Mouse (Mus musculus) hindbrain, postnatal 0 days (tissue): ENCODE results near the gene Cacybp. TPM values are rescaled to one million over a fixed set of nuclear protein-coding genes. Genes with fewer than 3 reads are reported as not detected.

Experiments used
- ATAC-seq: fragments of 200-750 bp; cut with Nextera tagmentation; 2 replicates; pipeline ENCODE4 v1.8.0; 2017; ENCODE audit warnings: mild to moderate bottlenecking, moderate TSS enrichment, moderate library complexity
- DNase-seq: peaks from one replicate; pipeline ENCODE4 v3.0.0-alpha.2; 2015; ENCODE audit warnings: low spot score
- H3K27ac ChIP-seq: fragments of 300-500 bp; sonication (generic); 2 replicates; pipeline ENCODE4 v1.5.1; 2014; ENCODE audit warnings: mild to moderate bottlenecking
- H3K27me3 ChIP-seq: fragments of 300-500 bp; sonication (generic); 2 replicates; pipeline ENCODE4 v1.6.1; 2014; ENCODE audit warnings: low read length, mixed read lengths; ENCODE audit not compliant: insufficient read depth
- H3K36me3 ChIP-seq: fragments of 300-500 bp; sonication (generic); 2 replicates; pipeline ENCODE4 v1.6.1; 2014; ENCODE audit warnings: low read length, mixed read lengths; ENCODE audit not compliant: insufficient read depth
- H3K4me1 ChIP-seq: fragments of 300-500 bp; sonication (generic); 2 replicates; pipeline ENCODE4 v1.6.1; 2014; ENCODE audit warnings: antibody characterized with exemption, low read length, mixed read lengths; ENCODE audit not compliant: insufficient read depth
- H3K4me2 ChIP-seq: fragments of 300-500 bp; sonication (generic); 2 replicates; pipeline ENCODE4 v1.6.1; 2014; ENCODE audit warnings: low read depth, mild to moderate bottlenecking, low read length, moderate library complexity, mixed read lengths
- H3K4me3 ChIP-seq: fragments of 300-500 bp; sonication (generic); 2 replicates; pipeline ENCODE4 v1.5.1; 2014; ENCODE audit warnings: low read length
- H3K9ac ChIP-seq: fragments of 300-500 bp; sonication (generic); replicated peaks from 2 replicates; pipeline ENCODE4 v1.6.1; 2014; ENCODE audit warnings: mild to moderate bottlenecking, low read length, moderate library complexity, mixed read lengths
- H3K9me3 ChIP-seq: fragments of 300-500 bp; sonication (generic); 2 replicates; pipeline ENCODE4 v1.6.1; 2016; ENCODE audit warnings: low read length, mixed read lengths
- CTCF ChIP-seq: IDR thresholded peaks from 2 replicates; pipeline ENCODE4 v1.5.1; 2016; ENCODE audit warnings: antibody characterized with exemption, control low read depth, low read depth
- WGBS: fragments of 180-500 bp; shearing (Covaris S2); extraction: QIAGEN DNeasy Blood & Tissue Kit; methylation state at CpG from one replicate; pipeline ENCODE4 v1.1.7; 2014; 5-methylcytosine and 5-hydroxymethylcytosine counted together
- polyA plus RNA-seq: library from polyadenylated mRNA; unstranded; fragments of >200 nt; fragmentation: Nextera tagmentation; extraction: Ambion mirVana; gene quantifications from 2 replicates; pipeline ENCODE4 v1.2.1, GENCODE M21; 2015
- total RNA-seq: library from RNA; depleted of rRNA; stranded (reverse); fragments of >200 nt; gene quantifications from 2 replicates; pipeline ENCODE4 v1.2.3, GENCODE M21; 2014

Gene Cacybp
- total and polyA plus RNA-seq, 2 experiments from 2014 or later = 49.5 to 317 TPM

- no peak for TF ChIP-seq CTCF
- no peak for ATAC-seq
- H3K4me2 ChIP-seq = no peak overlapping the region
- H3K9ac ChIP-seq = no peak overlapping the region
- H3K36me3 ChIP-seq = peaks cover 7% of the 10 kb centered on the region; the same call in 1 of the 2 replicates
- no peak overlapping the region for H3K4me3 ChIP-seq
- WGBS = 79% methylated on average over 2 of the region's 2 CpGs
- H3K27ac ChIP-seq = no peak overlapping the region
- H3K27me3 ChIP-seq = no peaks in the 10 kb centered on the region
- H3K4me1 ChIP-seq = no peaks in the 10 kb centered on the region
- DNase-seq = no peak
- no peaks in the 10 kb centered on the region for H3K9me3 ChIP-seq
Observed at GRCm38 (mm10) chr1:160240091-160240490, 27.4 kb upstream of the Cacybp start.

GRCm38 (mm10) chr1:160238852-160239443 lies 26.3 kb upstream of the Cacybp start:
- TF ChIP-seq CTCF = no peak
- Histone ChIP-seq H3K4me2 (no peak overlapping the region), H3K9me3 (no peaks in the 10 kb centered on the region), H3K27me3 (no peaks in the 10 kb centered on the region), H3K4me3 (no peak overlapping the region), H3K27ac (no peak overlapping the region), H3K36me3 (peaks cover 7% of the 10 kb centered on the region; the same call in 1 of the 2 replicates), H3K4me1 (no peaks in the 10 kb centered on the region), H3K9ac (no peak overlapping the region)
- ATAC-seq = no peak
- no peak for DNase-seq
- WGBS = 84% methylated on average over 1 of the region's 1 CpGs

- no peaks in the 10 kb centered on the region for H3K27me3 ChIP-seq
- no peaks in the 10 kb centered on the region for H3K9me3 ChIP-seq
- H3K9ac ChIP-seq = no peak overlapping the region
- H3K36me3 ChIP-seq = peaks cover 7% of the 10 kb centered on the region; the same call in 1 of the 2 replicates
- no peak for DNase-seq
- no peak overlapping the region for H3K27ac ChIP-seq
- no peak for TF ChIP-seq CTCF
- H3K4me2 ChIP-seq = no peak overlapping the region
- ATAC-seq = no peak
- WGBS = 88% methylated on average over 2 of the region's 2 CpGs
- H3K4me1 ChIP-seq = no peaks in the 10 kb centered on the region
- H3K4me3 ChIP-seq = no peak overlapping the region
Observed at GRCm38 (mm10) chr1:160237981-160238380, 25.3 kb upstream of the Cacybp start.

- Histone ChIP-seq H3K4me2 (no peak overlapping the region), H3K27ac (no peak overlapping the region), H3K4me3 (no peak overlapping the region), H3K9ac (no peak overlapping the region), H3K4me1 (no peaks in the 10 kb centered on the region), H3K27me3 (no peaks in the 10 kb centered on the region), H3K36me3 (peaks cover 7% of the 10 kb centered on the region; the same call in 1 of the 2 replicates), H3K9me3 (no peaks in the 10 kb centered on the region)
- DNase-seq (no peak), ATAC-seq (no peak)
- no peak for TF ChIP-seq CTCF
Observed at GRCm38 (mm10) chr1:160233921-160234320, 21.2 kb upstream of the Cacybp start.

GRCm38 (mm10) chr1:160232113-160232512 lies 19.4 kb upstream of the Cacybp start:
- no peak for TF ChIP-seq CTCF
- Histone ChIP-seq H3K27me3 (no peaks in the 10 kb centered on the region), H3K4me3 (no peak overlapping the region), H3K9ac (no peak overlapping the region), H3K27ac (no peak overlapping the region), H3K4me2 (no peak overlapping the region), H3K9me3 (no peaks in the 10 kb centered on the region), H3K36me3 (peaks cover 5% of the 10 kb centered on the region; the same call in 1 of the 2 replicates), H3K4me1 (no peaks in the 10 kb centered on the region)
- ATAC-seq (no peak), DNase-seq (no peak)
- 67% methylated on average over 3 of the region's 3 CpGs for WGBS

- no peaks in the 10 kb centered on the region for H3K27me3 ChIP-seq
- no peak overlapping the region for H3K4me3 ChIP-seq
- H3K4me1 ChIP-seq = no peaks in the 10 kb centered on the region
- peak; percentile 58 for TF ChIP-seq CTCF
- no peak overlapping the region for H3K4me2 ChIP-seq
- ATAC-seq = no peak
- WGBS = 37% methylated on average over 4 of the region's 4 CpGs
- no peak overlapping the region for H3K9ac ChIP-seq
- peak; percentile 86 for DNase-seq
- no peak overlapping the region for H3K27ac ChIP-seq
- H3K36me3 ChIP-seq = no peaks in the 10 kb centered on the region; the same call in 1 of the 2 replicates
- no peaks in the 10 kb centered on the region for H3K9me3 ChIP-seq
Observed at GRCm38 (mm10) chr1:160231013-160231412, 18.3 kb upstream of the Cacybp start.

GRCm38 (mm10) chr1:160227850-160228249 lies 15.2 kb upstream of the Cacybp start:
- H3K9me3 ChIP-seq = no peaks in the 10 kb centered on the region
- no peak overlapping the region for H3K9ac ChIP-seq
- no peak overlapping the region for H3K4me3 ChIP-seq
- no peak overlapping the region for H3K4me2 ChIP-seq
- peaks cover 6% of the 10 kb centered on the region; the same call in 1 of the 2 replicates for H3K36me3 ChIP-seq
- no peaks in the 10 kb centered on the region for H3K27me3 ChIP-seq
- H3K4me1 ChIP-seq = no peaks in the 10 kb centered on the region
- no peak overlapping the region for H3K27ac ChIP-seq
- ATAC-seq (no peak), DNase-seq (no peak)
- no peak for TF ChIP-seq CTCF
